Mouse (Mus musculus) E14TG2a.4 (cell line): ENCODE data around the gene Copb1.

Experiments
- H3K27me3 ChIP-seq: 2 replicates; pipeline ENCODE4 v1.6.1; 2014; ENCODE audit warnings: low read length, control low read depth; ENCODE audit not compliant: insufficient read depth
- H3K36me3 ChIP-seq: 2 replicates; pipeline ENCODE4 v1.6.1; 2014; ENCODE audit warnings: low read length, control low read depth; ENCODE audit not compliant: insufficient read depth
- H3K4me1 ChIP-seq: replicated peaks from 2 replicates; pipeline ENCODE4 v1.6.1; 2014; ENCODE audit warnings: low read depth, low read length, control low read depth
- H3K4me3 ChIP-seq: replicated peaks from 2 replicates; pipeline ENCODE4 v1.5.1; 2014; ENCODE audit warnings: mild to moderate bottlenecking, low read length
- H3K9me3 ChIP-seq: 2 replicates; pipeline ENCODE4 v1.6.1; 2014; ENCODE audit warnings: low read length, control low read depth
- CTCF ChIP-seq: conservative IDR thresholded peaks from 2 replicates; pipeline ENCODE4 v1.5.1; 2014; ENCODE audit warnings: low read length
- NANOG ChIP-seq: IDR thresholded peaks from 2 replicates; pipeline ENCODE4 v1.6.1; 2014; ENCODE audit warnings: borderline replicate concordance, low read length, mixed read lengths
- POU5F1 ChIP-seq: IDR thresholded peaks from 2 replicates; pipeline ENCODE4 v1.6.1; 2014; ENCODE audit warnings: low read length, borderline replicate concordance

Gene Copb1

DNA sequence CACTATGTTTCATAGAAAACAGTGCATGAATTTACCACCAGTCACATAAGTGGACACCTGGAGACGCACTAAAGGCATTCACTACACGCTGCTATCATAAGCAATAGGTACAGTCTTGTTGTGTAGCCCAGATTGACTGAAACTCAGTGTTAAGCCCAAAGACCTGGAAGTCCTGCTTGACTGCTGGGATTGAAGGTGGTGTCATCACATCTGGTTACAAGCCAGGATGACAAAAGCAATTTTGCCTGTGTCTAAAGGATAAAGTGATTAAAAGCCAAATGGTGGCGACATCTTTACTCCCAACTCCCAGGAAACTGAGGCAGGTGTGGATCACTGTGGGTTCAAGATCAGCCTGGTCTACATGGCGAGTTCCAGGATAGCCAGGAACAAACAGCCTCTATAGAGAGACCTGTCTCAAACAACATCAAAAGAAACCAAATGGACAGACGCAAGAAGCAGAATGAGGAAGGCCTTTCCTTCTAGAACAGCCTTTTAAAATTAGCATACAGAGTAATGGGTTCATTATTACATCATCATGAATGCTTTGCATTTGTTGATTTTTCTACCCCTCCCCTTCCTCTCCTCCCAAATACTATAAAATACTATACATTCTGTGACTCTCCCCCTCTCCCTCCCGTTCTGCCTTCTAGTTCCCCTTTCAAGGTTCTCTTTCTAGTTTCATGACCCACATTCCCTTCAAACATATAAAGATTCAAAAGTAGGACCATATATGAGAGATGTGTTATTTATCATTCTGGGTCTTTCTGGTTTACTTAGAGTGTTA, 61.0 kb downstream of the Copb1 start:
- no peak for TF ChIP-seq POU5F1
- TF ChIP-seq CTCF, result no peak
- Histone ChIP-seq H3K9me3 (no peaks in the 10 kb centered on the region), H3K36me3 (no peaks in the 10 kb centered on the region), H3K27me3 (no peaks in the 10 kb centered on the region), H3K4me3 (no peak overlapping the region), H3K4me1 (peaks cover 17% of the 10 kb centered on the region)

DNA sequence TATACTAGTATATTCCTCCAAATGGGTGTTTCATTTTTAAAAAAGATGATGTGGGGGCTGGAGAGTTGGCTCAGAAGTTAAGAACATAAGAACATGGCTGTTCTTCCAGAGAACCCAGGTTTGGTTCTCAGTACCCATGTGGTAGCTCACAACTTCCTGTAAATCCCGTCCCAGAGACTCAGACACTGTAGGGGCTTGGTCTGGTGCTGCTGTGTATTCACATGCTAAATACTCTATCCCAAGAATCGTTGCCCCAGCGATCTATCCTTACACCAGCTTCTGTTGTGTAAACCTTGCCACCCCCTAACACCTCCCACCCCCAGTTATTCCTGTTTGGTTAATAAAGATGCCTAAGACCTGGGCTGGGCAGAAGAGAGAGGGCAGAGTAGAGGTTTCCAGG, 61.9 kb downstream of the Copb1 start:
- TF ChIP-seq CTCF (no peak), POU5F1 (no peak), NANOG (no peak)
- H3K4me3 ChIP-seq, result no peak overlapping the region
- H3K4me1 ChIP-seq, result peaks cover 17% of the 10 kb centered on the region
- no peaks in the 10 kb centered on the region for H3K27me3 ChIP-seq
- no peaks in the 10 kb centered on the region for H3K9me3 ChIP-seq
- no peaks in the 10 kb centered on the region for H3K36me3 ChIP-seq

DNA sequence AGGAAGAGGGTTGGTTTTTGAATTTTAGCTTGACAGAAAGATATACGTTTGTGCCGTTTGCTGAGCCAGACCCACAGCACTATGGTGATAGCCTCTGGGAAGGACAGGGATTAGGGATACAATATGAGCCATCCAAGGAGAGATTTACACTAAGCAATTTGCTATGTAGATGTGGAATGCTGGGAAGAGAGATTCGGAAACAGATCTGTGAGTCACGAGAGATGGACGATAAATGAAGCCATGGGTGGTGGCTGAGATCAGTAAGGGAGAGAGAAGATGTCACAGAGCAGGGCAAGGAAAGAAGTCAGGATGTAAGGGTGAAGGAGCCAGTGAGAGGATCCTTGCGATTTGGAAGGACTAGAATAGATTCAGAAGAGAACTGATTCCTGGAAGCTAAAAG, 71.1 kb downstream of the Copb1 start:
- no peaks in the 10 kb centered on the region for H3K4me1 ChIP-seq
- H3K36me3 ChIP-seq, result no peaks in the 10 kb centered on the region
- H3K4me3 ChIP-seq, result no peak overlapping the region
- H3K27me3 ChIP-seq, result no peaks in the 10 kb centered on the region
- peaks cover 4% of the 10 kb centered on the region; the same call in 1 of the 2 replicates for H3K9me3 ChIP-seq
- TF ChIP-seq CTCF (no peak), NANOG (no peak), POU5F1 (no peak)

DNA sequence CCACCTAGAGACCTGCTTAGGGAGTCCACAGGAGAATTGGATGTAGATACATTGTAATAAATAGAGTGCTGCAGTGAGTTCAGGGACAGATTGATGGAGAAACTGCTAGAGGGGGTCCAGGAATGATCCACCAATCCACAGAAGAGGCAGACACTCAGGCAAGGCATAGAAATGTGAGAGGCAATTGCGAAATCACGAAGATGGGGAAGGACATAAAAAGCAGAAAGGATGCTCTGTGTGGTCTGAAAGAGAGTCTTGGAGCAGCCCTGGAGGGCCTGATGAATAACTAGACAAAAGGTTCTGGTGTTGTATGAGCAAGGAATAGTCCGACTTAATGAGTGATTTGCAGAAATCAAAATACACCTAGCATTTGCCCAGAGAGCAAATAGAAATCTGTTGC, 71.8 kb downstream of the Copb1 start:
- Histone ChIP-seq H3K4me1 (no peaks in the 10 kb centered on the region), H3K4me3 (no peak overlapping the region), H3K9me3 (peaks cover 4% of the 10 kb centered on the region; the same call in 1 of the 2 replicates), H3K27me3 (no peaks in the 10 kb centered on the region), H3K36me3 (no peaks in the 10 kb centered on the region)
- TF ChIP-seq POU5F1, result no peak
- no peak for TF ChIP-seq NANOG
- TF ChIP-seq CTCF, result no peak

DNA sequence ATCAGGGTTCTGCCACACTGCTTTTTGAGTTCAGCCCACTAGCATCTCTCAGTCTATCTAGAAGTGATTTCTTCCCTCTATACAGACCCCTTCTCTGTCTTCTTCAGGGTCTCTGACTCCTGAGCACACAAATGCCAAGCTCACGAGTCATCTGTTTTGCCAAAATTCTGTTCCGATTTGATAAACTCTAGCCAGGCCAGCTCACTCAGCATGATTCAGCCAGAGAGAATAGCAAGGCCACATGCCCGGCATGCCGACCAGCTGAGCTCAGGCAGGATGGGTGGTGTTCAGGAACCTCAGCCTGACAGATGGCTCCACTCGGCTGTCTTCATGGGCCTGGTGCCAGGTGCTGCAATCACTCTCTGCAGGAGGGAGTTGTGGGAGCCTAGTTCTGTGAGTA, 73.1 kb downstream of the Copb1 start:
- Histone ChIP-seq H3K4me1 (no peaks in the 10 kb centered on the region), H3K4me3 (no peak overlapping the region), H3K9me3 (no peaks in the 10 kb centered on the region), H3K27me3 (no peaks in the 10 kb centered on the region), H3K36me3 (no peaks in the 10 kb centered on the region)
- TF ChIP-seq POU5F1, result no peak

DNA sequence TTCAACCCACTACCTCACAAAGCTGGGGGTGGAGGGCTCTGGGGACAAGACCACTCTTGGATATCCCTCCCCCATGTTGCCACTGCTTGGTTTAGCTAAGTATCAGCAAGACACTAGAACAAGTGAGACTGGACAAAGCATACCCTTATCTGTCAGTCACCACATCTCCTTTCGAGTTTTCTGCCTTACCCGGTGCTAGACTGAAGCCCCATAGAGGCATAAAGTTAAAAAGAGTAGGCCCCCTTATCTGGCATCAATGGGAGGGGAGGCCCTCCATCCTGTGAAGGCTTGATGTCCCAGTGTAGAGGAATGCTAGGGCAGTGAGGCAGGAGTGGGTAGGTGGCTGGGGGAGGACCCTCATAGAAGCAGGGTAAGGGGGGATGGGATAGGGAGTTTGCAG, 77.9 kb downstream of the Copb1 start:
- Histone ChIP-seq H3K36me3 (no peaks in the 10 kb centered on the region), H3K27me3 (no peaks in the 10 kb centered on the region), H3K9me3 (peaks cover 28% of the 10 kb centered on the region), H3K4me3 (no peak overlapping the region), H3K4me1 (no peaks in the 10 kb centered on the region)
- TF ChIP-seq POU5F1 (no peak), NANOG (no peak)

DNA sequence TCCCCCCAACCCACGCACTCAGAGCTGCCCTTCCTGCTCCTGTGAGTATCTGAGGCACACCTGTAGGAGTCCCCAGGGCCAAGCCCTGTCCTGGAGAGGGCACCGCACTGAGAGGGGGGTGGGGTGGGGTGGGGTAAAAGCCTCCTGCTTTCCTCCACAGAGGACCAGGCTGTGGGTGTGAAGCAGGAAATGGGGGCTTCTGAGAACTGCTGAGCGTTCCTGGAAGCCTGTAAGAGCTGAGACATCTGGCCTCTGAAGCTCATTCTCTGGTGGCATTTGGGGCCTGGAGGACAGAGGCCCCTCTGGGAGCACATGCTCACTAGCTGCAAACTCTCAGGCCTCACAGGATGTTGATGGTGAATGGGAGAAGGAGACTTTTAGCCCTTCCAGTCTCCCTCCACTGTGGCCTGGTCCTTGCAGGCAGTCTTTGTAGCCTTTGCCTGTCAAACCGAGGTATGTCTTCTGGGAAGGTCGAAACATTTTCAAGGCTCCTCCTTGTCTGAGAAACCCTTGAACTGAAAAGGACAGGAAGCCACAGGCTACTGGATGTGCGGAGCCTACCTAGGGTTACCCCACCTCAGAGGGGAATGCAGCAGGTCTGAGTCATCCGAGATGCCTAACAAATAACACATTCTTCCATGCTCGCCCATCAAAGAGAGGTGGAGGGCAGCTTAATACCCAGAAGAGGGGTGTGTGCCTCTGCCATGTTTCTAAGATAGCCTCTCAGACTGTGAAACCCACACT, 83.0 kb downstream of the Copb1 start:
- Histone ChIP-seq H3K36me3 (no peaks in the 10 kb centered on the region), H3K4me3 (no peak overlapping the region), H3K9me3 (peaks cover 77% of the 10 kb centered on the region), H3K27me3 (no peaks in the 10 kb centered on the region), H3K4me1 (no peaks in the 10 kb centered on the region)
- no peak for TF ChIP-seq POU5F1
- no peak for TF ChIP-seq NANOG
- TF ChIP-seq CTCF, result no peak

DNA sequence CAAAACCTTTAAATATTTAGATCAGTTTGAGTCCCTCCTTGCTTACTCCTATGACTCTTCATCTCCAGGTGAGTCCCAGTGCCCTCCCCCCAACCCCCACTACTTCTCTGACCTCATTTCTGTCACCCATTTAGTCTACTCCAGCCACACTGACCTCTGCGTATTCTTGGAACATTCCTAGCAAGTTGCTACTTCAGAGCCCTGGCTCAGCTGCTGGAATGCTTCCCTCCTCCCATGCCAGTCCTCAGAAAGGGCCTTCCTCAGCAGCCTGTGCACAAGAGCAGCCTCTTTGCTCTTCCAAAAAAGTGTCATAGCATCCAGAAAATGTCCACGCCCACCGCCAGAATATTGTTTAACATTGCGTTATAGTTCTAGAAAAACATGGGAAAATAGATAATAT, 84.5 kb downstream of the Copb1 start:
- Histone ChIP-seq H3K36me3 (no peaks in the 10 kb centered on the region), H3K4me3 (no peak overlapping the region), H3K27me3 (no peaks in the 10 kb centered on the region), H3K9me3 (peaks cover 86% of the 10 kb centered on the region), H3K4me1 (no peaks in the 10 kb centered on the region)
- TF ChIP-seq CTCF (no peak), NANOG (no peak), POU5F1 (no peak)

DNA sequence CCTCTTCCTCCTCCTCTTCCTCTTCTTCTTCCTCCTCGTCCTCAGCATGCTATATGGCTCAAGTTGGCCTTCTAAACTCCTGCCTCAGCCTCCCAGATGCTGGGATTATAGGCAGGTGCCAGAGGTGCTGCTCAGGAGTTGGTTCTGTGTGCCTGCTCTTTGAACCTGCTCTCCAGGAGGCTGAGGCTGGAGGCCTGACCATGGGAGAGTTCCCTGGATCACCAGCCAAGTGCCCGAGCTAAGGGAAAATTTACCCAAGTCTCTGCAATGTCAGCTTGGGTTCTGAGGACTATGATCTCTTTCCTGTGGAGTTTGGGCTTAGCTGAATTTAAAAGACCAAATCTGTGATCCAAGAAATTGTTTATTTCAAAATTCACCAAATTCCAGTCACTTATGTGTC, 85.1 kb downstream of the Copb1 start:
- no peak for TF ChIP-seq CTCF
- TF ChIP-seq NANOG, result no peak
- no peak for TF ChIP-seq POU5F1
- no peaks in the 10 kb centered on the region for H3K4me1 ChIP-seq
- H3K27me3 ChIP-seq, result no peaks in the 10 kb centered on the region

More for the DNA sequence above, 85.1 kb downstream of the Copb1 start:
- H3K36me3 ChIP-seq, result no peaks in the 10 kb centered on the region
- H3K4me3 ChIP-seq, result no peak overlapping the region
- H3K9me3 ChIP-seq, result peaks cover 82% of the 10 kb centered on the region
